Mouse (Mus musculus) spleen, adult 2 months (tissue): ENCODE measurements around the gene S1pr5.

Experiments used
- CTCF ChIP-seq: fragments of 200-500 bp; IDR thresholded peaks from 2 replicates; pipeline ENCODE4 v1.5.1; 2011; ENCODE audit warnings: mild to moderate bottlenecking, inconsistent platforms; ENCODE audit not compliant: insufficient read depth, insufficient read length, insufficient replicate concordance; ENCODE audit errors: extremely low read depth
- POLR2A ChIP-seq: fragments of 200-500 bp; IDR thresholded peaks from 2 replicates; pipeline ENCODE4 v1.6.1; 2011; ENCODE audit warnings: low read depth, low read length, inconsistent platforms

DNA sequence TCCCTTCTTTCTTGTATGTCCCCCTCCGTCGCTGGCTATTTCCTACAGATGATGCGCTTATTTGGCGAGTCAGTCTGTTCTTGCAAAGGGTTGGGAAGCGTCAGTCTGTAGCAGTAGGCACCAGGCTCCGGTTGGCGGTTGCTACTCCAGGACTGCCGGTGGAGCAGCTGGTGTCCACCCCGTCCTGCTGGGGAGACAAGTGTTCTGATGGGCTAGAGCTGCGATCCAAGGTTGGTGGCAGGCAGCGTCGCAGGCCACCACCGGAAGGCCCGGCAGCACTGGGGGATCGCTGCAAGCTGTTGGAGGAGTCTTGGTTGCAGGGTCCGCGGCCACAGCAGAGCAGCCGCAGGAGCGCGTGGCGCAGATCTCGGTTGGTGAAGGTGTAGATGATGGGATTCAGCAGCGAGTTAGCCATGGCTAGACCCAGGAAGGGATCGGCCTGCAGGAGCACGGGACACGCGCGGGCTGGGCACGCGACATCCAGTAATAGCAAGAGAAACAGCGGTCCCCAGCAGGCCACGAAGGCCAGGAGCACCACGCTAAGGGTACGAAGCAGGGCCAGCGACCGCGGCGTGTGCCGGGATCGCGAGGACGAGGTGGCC is 4.3 kb downstream of the S1pr5 start:
- no peak for TF ChIP-seq CTCF
- no peak for TF ChIP-seq POLR2A
